Mouse (Mus musculus) erythroblast, embryonic 14.5 days (primary cell): Measurements from ENCODE around the gene Gm17428.

Source experiments
- GATA1 ChIP-seq: IDR thresholded peaks from 2 replicates; pipeline ENCODE4 v1.6.1; 2012; ENCODE audit warnings: low read length, inconsistent platforms, mixed read lengths
- TAL1 ChIP-seq: IDR thresholded peaks from 3 replicates; pipeline ENCODE4 v1.6.1; 2012; ENCODE audit warnings: low read length, inconsistent platforms, mixed read lengths

DNA sequence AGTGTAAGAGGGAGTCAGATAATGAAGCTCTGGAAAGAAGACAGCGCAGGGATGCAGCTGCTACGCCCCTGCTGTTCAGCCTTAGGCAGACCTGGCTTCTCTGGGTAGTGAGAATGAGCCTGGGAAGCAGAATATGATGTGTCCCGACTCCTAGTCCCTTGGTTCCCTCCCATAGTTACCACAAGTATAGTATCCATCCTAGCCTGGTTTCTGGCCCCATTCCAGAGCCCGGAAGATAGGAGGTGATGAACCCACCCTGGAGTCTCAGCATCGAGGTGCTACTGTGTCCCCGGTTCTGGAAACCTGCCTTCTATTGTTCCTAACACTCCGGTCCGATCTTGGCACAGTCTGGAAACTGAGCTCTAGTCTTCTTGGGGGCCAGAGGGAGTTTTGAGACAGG is 31.7 kb downstream of the Gm17428 start:
- TF ChIP-seq GATA1 (no peak), TAL1 (no peak)
